Mouse (Mus musculus) adrenal gland, postnatal 36 days (tissue): ENCODE data around the gene Faf1. TPM values are rescaled to one million over a fixed set of nuclear protein-coding genes. Genes with fewer than 3 reads are reported as not detected.

Experiments
- total RNA-seq, 2 experiments: library from RNA; stranded (reverse); gene quantifications; 2 replicates each; pipeline ENCODE4 v1.2.3; 2021

The Faf1 gene
- total RNA-seq, 2 experiments from 2014 or later: 29.9 to 30.3 TPM

Other genes with a start within 250 kb of the Faf1 start
- 100 to 1,000 TPM; 182 to 206 TPM for gene Rnf11, start 191.9 kb upstream of the Faf1 start, total RNA-seq
- not detected for gene 4930522H14Rik, start 145.3 kb upstream of the Faf1 start, total RNA-seq
- 10 to 100 TPM; 45.9 to 53.2 TPM for gene Cdkn2c, start 9.4 kb upstream of the Faf1 start, total RNA-seq